Mouse (Mus musculus) forebrain, postnatal 0 days (tissue): Measurements from ENCODE around the gene Duoxa1. TPM values are rescaled to one million over a fixed set of nuclear protein-coding genes. Genes with fewer than 3 reads are reported as not detected.

Source experiments
- ATAC-seq: fragments of 200-750 bp; cut with Nextera tagmentation; 2 replicates; pipeline ENCODE4 v1.8.0; 2017; ENCODE audit warnings: mild to moderate bottlenecking, moderate library complexity
- DNase-seq: peaks from one replicate; pipeline ENCODE4 v3.0.0-alpha.2; 2015
- H3K27ac ChIP-seq: fragments of 300-500 bp; sonication (generic); 2 replicates; pipeline ENCODE4 v1.5.1; 2014; ENCODE audit warnings: low read depth, mild to moderate bottlenecking, antibody characterized with exemption, low read length, moderate library complexity, mixed read lengths
- H3K27me3 ChIP-seq: fragments of 300-500 bp; sonication (generic); 2 replicates; pipeline ENCODE4 v1.6.1; 2014; ENCODE audit warnings: mild to moderate bottlenecking, low read length, mixed read lengths; ENCODE audit not compliant: insufficient read depth
- H3K36me3 ChIP-seq: fragments of 300-500 bp; sonication (generic); 2 replicates; pipeline ENCODE4 v1.6.1; 2014; ENCODE audit warnings: mild to moderate bottlenecking, moderate library complexity; ENCODE audit not compliant: insufficient read depth
- H3K4me1 ChIP-seq: fragments of 300-500 bp; sonication (generic); 2 replicates; pipeline ENCODE4 v1.6.1; 2014; ENCODE audit warnings: antibody characterized with exemption; ENCODE audit not compliant: insufficient read depth
- H3K4me2 ChIP-seq: fragments of 300-500 bp; sonication (generic); 2 replicates; pipeline ENCODE4 v1.6.1; 2014; ENCODE audit warnings: low read depth, mild to moderate bottlenecking, moderate library complexity
- H3K4me3 ChIP-seq: fragments of 300-500 bp; sonication (generic); 2 replicates; pipeline ENCODE4 v1.5.1; 2014; ENCODE audit warnings: low read depth, low read length, mixed read lengths
- H3K9ac ChIP-seq: fragments of 300-500 bp; sonication (generic); 2 replicates; pipeline ENCODE4 v1.6.1; 2014; ENCODE audit warnings: mild to moderate bottlenecking
- H3K9me3 ChIP-seq: fragments of 300-500 bp; sonication (generic); 2 replicates; pipeline ENCODE4 v1.6.1; 2016; ENCODE audit warnings: low read length
- CTCF ChIP-seq: sonication (generic); IDR thresholded peaks from 2 replicates; pipeline ENCODE4 v1.5.1; 2016; ENCODE audit warnings: antibody characterized with exemption, control low read depth, low read depth
- WGBS: fragments of 180-500 bp; shearing (Covaris S2); extraction: QIAGEN DNeasy Blood & Tissue Kit; methylation state at CpG from one replicate; pipeline ENCODE4 v1.1.7; 2014; 5-methylcytosine and 5-hydroxymethylcytosine counted together
- polyA plus RNA-seq: library from polyadenylated mRNA; unstranded; fragments of >200 nt; fragmentation: Nextera tagmentation; extraction: Ambion mirVana; gene quantifications from 2 replicates; pipeline ENCODE4 v1.2.1, GENCODE M21; 2015
- total RNA-seq: library from RNA; depleted of rRNA; stranded (reverse); fragments of >200 nt; gene quantifications from 2 replicates; pipeline ENCODE4 v1.2.3, GENCODE M21; 2014

Gene Duoxa1
- total and polyA plus RNA-seq, 2 experiments from 2014 or later, result 0.10 to 0.46 TPM

DNA sequence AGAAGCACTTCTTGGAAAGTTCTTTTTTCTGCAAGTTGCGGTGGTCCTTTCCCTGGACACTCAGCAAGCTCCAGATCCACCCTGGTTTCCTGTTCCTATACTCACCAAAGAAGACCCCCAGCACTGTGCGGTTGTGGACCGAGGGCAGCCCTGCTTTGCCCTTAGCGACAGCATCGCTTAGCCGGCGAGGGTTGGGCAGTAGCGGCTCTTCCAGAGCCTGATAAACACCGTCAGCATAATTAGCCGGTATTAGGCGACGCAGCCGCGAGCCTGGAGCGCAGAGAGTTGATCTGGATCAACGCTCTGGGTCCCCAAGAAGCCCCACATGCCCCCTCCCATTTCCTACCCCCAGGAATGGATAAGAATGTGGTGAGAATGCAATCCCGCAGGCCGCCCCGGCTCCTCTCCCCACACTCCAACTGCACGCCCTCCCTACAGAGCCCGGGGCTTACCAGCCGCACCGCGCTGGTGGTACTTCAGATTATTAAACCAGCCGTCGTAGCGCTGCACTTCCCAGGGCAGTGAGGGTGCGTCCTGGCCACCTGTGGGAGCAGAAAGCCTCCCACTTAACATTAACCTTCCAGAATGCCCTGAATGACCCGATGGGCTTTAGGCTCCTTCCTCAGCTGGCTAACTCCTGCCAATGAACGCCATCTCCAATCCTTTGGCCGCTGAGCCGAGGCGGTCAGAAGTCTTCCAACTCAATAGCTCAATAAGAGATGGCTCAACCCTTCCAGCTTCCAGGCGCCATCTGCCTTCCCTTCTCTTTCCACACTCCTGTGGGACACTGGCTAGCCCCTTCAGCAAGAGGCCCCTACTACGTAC lies 16.0 kb downstream of the Duoxa1 start:
- Histone ChIP-seq H3K36me3 (no peaks in the 10 kb centered on the region), H3K4me1 (peaks cover 19% of the 10 kb centered on the region), H3K4me3 (no peak overlapping the region), H3K9me3 (no peaks in the 10 kb centered on the region), H3K27me3 (peaks cover 51% of the 10 kb centered on the region), H3K4me2 (peak overlapping the region; percentile 23), H3K9ac (no peak overlapping the region), H3K27ac (no peak overlapping the region)
- TF ChIP-seq CTCF, result no peak
- WGBS, result 3% methylated on average over 35 of the region's 35 CpGs
- DNase-seq (no peak), ATAC-seq (no peak)

DNA sequence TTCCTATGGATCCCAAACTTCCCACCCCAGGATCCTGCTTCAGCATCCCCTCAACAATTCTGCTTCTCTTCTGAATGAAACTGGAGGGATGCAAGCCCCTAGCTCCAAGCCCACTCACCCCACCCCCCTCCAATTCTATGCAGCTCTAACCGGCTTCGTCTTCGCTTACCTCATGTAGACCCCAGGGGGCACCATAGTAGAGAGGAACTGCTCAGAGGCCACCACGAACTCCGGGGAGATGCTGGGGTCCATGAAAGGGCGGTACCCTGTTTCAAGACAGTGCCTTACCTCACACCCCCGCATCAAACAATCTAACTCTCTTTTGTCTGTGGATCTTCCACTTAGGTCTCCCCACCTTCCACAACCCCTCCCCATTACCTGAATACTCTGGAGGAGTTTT lies 18.6 kb downstream of the Duoxa1 start:
- Histone ChIP-seq H3K36me3 (no peaks in the 10 kb centered on the region), H3K27ac (no peak overlapping the region), H3K4me1 (peaks cover 10% of the 10 kb centered on the region; the same call in 1 of the 2 replicates), H3K9ac (no peak overlapping the region), H3K27me3 (peaks cover 41% of the 10 kb centered on the region), H3K4me3 (no peak overlapping the region), H3K9me3 (no peaks in the 10 kb centered on the region), H3K4me2 (no peak overlapping the region)
- 6% methylated on average over 7 of the region's 7 CpGs for WGBS
- ATAC-seq (0 out of 2 replicates have a peak, but pooled peaks have one; percentile 29), DNase-seq (no peak)
- TF ChIP-seq CTCF, result peak; percentile 28; the same call in 1 of the 2 replicates

DNA sequence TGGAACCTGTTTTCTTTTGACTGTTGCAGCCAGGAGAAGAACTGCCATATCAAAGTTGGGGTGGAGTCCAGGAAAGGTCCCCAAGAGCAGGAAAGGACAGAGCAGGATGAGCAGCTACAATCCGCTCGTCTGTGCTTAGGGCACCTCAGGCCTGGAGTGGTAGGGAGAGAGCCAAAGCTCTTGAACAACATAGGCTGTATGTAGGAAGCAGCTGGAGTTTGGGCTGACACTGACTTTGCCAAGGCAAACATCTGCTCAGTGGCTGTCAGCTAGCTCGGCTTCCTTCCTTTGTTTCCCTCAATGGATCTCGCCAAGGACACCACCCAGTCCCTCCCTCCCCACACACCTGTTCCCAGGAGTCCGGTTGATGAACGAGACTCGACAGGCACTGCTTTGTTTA lies 27.4 kb downstream of the Duoxa1 start:
- H3K4me2 ChIP-seq, result no peak overlapping the region
- WGBS, result 65% methylated on average over 7 of the region's 7 CpGs
- no peaks in the 10 kb centered on the region for H3K27me3 ChIP-seq

DNA sequence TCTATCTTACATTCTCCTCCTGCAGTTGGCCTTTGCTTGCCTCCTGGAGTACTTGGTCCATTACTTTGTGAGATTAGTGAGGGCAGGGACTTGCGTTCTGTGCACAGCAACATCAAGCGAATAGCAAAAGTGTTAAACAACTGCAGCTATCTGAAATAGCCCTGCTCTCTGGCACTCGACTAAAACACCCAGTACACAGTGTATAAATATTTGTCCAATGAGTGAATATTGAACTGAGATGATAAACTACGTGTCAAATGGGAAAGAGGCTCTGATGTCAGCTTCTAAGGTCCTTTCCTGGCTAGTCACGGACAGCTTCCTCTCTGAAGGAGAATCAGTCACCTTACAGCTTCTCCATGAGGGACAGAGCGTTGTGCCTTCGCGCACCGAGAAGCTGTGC lies 29.4 kb downstream of the Duoxa1 start:
- DNase-seq (no peak), ATAC-seq (no peak)
- no peaks in the 10 kb centered on the region for H3K27me3 ChIP-seq
- no peaks in the 10 kb centered on the region for H3K9me3 ChIP-seq
- no peaks in the 10 kb centered on the region for H3K4me1 ChIP-seq
- H3K27ac ChIP-seq, result no peak overlapping the region
- no peak overlapping the region for H3K9ac ChIP-seq
- 88% methylated on average over 9 of the region's 9 CpGs for WGBS
- TF ChIP-seq CTCF, result no peak
- no peaks in the 10 kb centered on the region for H3K36me3 ChIP-seq
- H3K4me3 ChIP-seq, result no peak overlapping the region
- H3K4me2 ChIP-seq, result no peak overlapping the region

More for the DNA sequence above, 27.4 kb downstream of the Duoxa1 start:
- Histone ChIP-seq H3K4me3 (no peak overlapping the region), H3K9ac (no peak overlapping the region), H3K36me3 (no peaks in the 10 kb centered on the region), H3K4me1 (no peaks in the 10 kb centered on the region), H3K9me3 (no peaks in the 10 kb centered on the region), H3K27ac (no peak overlapping the region)
- no peak for ATAC-seq
- no peak for DNase-seq
- no peak for TF ChIP-seq CTCF

DNA sequence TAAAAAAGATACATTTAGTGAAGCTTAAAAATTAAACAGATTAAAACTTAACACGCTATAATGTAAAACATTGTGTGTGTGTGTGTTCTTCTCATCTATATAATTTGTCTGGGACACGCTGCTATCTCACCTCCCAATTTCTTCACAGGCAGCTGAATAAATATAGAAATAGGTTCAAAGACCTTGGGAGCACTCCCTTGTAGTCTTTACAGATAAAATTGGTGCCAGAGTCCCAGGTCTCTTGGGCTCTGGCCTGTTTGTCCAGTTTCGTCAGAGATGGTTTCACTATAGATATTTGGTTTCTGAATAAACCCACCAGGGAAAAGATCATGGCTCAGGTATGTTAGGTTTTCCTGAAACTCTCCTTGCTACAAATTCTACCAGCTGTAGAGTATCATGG lies 34.8 kb downstream of the Duoxa1 start:
- Histone ChIP-seq H3K9me3 (no peaks in the 10 kb centered on the region), H3K27me3 (no peaks in the 10 kb centered on the region), H3K4me1 (no peaks in the 10 kb centered on the region), H3K9ac (no peak overlapping the region), H3K4me3 (no peak overlapping the region), H3K27ac (no peak overlapping the region), H3K36me3 (no peaks in the 10 kb centered on the region), H3K4me2 (no peak overlapping the region)
- no peak for DNase-seq
- no peak for TF ChIP-seq CTCF
- ATAC-seq, result no peak
- WGBS, result 92% methylated on average over 3 of the region's 3 CpGs

DNA sequence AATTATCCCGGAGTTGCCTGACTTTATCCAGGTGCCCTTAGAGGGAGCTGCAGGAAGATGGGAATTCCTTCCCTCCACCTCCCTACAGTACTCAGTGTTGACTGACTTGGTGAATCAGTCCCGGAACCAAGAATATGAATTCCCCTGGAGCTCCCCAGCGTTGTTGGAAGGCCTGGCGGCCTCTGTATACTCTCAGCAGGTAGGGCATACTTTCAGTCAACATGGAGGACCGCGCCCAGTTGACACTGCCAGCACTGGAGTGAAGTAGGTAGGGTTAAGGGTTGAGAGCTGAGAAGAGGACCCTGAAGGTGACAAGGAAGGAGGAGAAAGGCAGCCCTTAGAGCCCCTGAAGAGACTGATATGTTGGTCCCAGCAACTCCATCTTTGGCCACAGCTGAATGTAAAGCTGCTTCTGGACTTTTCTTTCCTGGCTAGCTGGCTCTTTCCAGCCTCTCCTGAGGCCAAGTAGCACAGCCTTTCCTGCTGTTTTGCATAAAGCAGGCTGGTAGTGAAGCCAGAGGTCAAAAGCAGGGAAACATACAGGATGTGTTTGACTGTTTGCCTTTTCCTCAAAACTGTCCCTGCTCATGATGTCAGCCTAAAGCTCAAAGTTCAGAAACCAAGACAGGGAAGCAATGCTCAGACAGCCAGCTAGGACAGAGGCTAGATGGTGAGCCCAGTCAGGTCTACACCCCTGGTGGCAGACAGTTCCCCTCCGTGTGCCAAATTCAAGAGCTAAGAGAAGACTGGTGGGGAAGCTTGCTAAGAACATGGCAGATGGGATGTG lies 46.9 kb downstream of the Duoxa1 start:
- H3K4me3 ChIP-seq, result no peak overlapping the region
- no peak for TF ChIP-seq CTCF
- no peaks in the 10 kb centered on the region for H3K27me3 ChIP-seq
- no peak overlapping the region for H3K9ac ChIP-seq
- H3K4me1 ChIP-seq, result peaks cover 6% of the 10 kb centered on the region; the same call in 1 of the 2 replicates
- ATAC-seq (no peak), DNase-seq (no peak)
- H3K9me3 ChIP-seq, result no peaks in the 10 kb centered on the region
- 0 out of 2 replicates have a peak, but pooled peaks cover under 1% of the 10 kb centered on the region for H3K36me3 ChIP-seq
- no peak overlapping the region for H3K4me2 ChIP-seq
- 90% methylated on average over 7 of the region's 7 CpGs for WGBS
- H3K27ac ChIP-seq, result no peak overlapping the region

DNA sequence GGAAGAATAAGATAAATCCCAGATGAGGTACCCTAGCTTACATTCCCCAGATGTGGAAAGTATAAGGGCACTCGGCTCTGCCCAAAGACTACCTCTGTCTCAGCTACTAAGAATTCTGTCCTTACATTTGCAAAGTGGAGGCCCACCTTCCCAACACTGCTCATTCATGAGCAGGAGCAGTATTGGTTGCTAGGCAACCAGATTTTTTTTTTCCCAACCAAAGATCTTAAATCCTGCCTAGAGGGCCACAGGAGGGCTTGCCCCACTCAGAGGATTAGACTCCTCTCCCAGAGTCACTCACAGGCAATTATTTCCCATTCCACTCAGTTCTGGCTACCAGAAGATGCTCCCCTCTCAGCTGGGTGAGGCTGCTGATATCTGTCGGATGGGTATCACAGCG lies 48.8 kb downstream of the Duoxa1 start:
- H3K9me3 ChIP-seq, result no peaks in the 10 kb centered on the region
- no peak overlapping the region for H3K27ac ChIP-seq
- no peak overlapping the region for H3K4me3 ChIP-seq
- 42% methylated on average over 3 of the region's 3 CpGs for WGBS
- no peak overlapping the region for H3K9ac ChIP-seq
- ATAC-seq, result peak; percentile 77
- 0 out of 2 replicates have a peak, but pooled peaks cover 6% of the 10 kb centered on the region for H3K36me3 ChIP-seq
- H3K27me3 ChIP-seq, result no peaks in the 10 kb centered on the region
- no peak overlapping the region for H3K4me2 ChIP-seq
- peak; percentile 64 for DNase-seq
- no peak for TF ChIP-seq CTCF
- peaks cover 6% of the 10 kb centered on the region; the same call in 1 of the 2 replicates for H3K4me1 ChIP-seq
